In genomic region chr19:5572331-5573125, GRCm38 (mm10) we compare ENCODE assay signal across 9 mouse cellular contexts. TPM values are rescaled to one million over a fixed set of nuclear protein-coding genes. Genes with fewer than 3 reads are reported as not detected.
DNase-seq lines count a peak whose midpoint lies in the region; TF ChIP-seq lines count a peak whose summit lies in the region.
"Had no signal": no experiment of that assay in that cellular context is flagged by ENCODE, and none has a peak within 500 bp of the region (broad histone marks: within the 10 kb centered on the region; RNA-seq: fewer than 3 reads in every experiment).

No protein-coding gene starts in this region.

- TF ChIP-seq CTCF in spleen, adult 2 months (IDR thresholded peaks at IDR 0.05; ENCODE audit: extremely low read depth, insufficient read depth, insufficient read length, insufficient replicate concordance), result no peak
- TF ChIP-seq CTCF in cerebellum, adult 2 months (IDR thresholded peaks at IDR 0.05; ENCODE audit: borderline replicate concordance, insufficient read depth, low read depth, low read length), result no peak

- no peak overlapping the region for H3K4me3 ChIP-seq in spleen, adult 2 months (ENCODE audit: extremely low read depth, insufficient read depth, insufficient read length)
- H3K4me3 ChIP-seq in cerebellum, adult 2 months (replicated peaks; ENCODE audit: insufficient read depth, low read depth, low read length), result no peak overlapping the region
- H3K4me3 ChIP-seq: limb, embryonic 12.5 days had no signal

- peak overlapping the region; percentile 21 for H3K27ac ChIP-seq in spleen, adult 2 months (ENCODE audit: insufficient read depth, low read length)
- H3K27ac ChIP-seq in cerebellum, adult 2 months (ENCODE audit: insufficient read depth, low read length), result no peak overlapping the region
- H3K27ac ChIP-seq: limb, embryonic 12.5 days had no signal

- no peak for DNase-seq in spleen, adult 2 months (ENCODE audit: low read depth in 1 of 2, low spot score in 2 of 2)
- DNase-seq in spleen, adult 12 weeks (ENCODE audit: low spot score), result no peak
- peak; percentile 80 to 90 for DNase-seq in frontal cortex, adult 2 months (ENCODE audit: extremely low spot score in 1 of 2, low spot score in 1 of 2)
- peak; percentile 59 to 81 for DNase-seq in left cerebral cortex, postnatal 14 days (ENCODE audit: low spot score in 2 of 2)
- DNase-seq in natural killer cell, adult 2 months (ENCODE audit: low spot score in 2 of 2), result peak; percentile 36 to 57
- no peak for DNase-seq in gastrocnemius, postnatal 25 days
- DNase-seq in urinary bladder, adult 18-20 months (ENCODE audit: low spot score in 2 of 2), result no peak
- DNase-seq in cerebellum, adult 2 months, result no peak

- 52% methylated on average over 19 of the region's 19 CpGs for WGBS in spleen, adult 2 months
- 79% methylated on average over 19 of the region's 19 CpGs for WGBS in cerebellum, adult 2 months

- H3K36me3 ChIP-seq in spleen, adult 2 months (ENCODE audit: control insufficient read depth, insufficient read depth, low read length), result peaks cover 21% of the 10 kb centered on the region
- H3K36me3 ChIP-seq: limb, embryonic 12.5 days had no signal

- H3K27me3 ChIP-seq in spleen, adult 2 months (ENCODE audit: control insufficient read depth, insufficient read depth, low read length), result no peaks in the 10 kb centered on the region
- no peaks in the 10 kb centered on the region for H3K27me3 ChIP-seq in cerebellum, adult 2 months (ENCODE audit: control insufficient read depth, insufficient read depth, low read length)

- intact Hi-C loops in left cerebral cortex, postnatal 14 days (cut with DNase I), result no loop called here

- peaks cover 25% of the 10 kb centered on the region for H3K4me1 ChIP-seq in spleen, adult 2 months (ENCODE audit: control insufficient read depth, insufficient read depth, insufficient read length)
- H3K4me1 ChIP-seq in cerebellum, adult 2 months (ENCODE audit: control insufficient read depth, insufficient read depth, low read length), result peaks cover 8% of the 10 kb centered on the region; the same call in 1 of the 2 replicates

- no peak for TF ChIP-seq POLR2A in spleen, adult 2 months (IDR thresholded peaks at IDR 0.05; ENCODE audit: low read depth, low read length)
- no peak for TF ChIP-seq POLR2A in cerebellum, adult 2 months (IDR thresholded peaks at IDR 0.05; ENCODE audit: borderline replicate concordance, insufficient read depth, low read length)

RNA-seq across cellular contexts. Expression of gene Ap5b1, which starts 4.7 kb away (rescaled TPM):
- polyA plus RNA-seq in spleen, adult 2 months (2012; rRNA removed), result 18.6 and 25.0 TPM in 2 replicates
- polyA plus RNA-seq in frontal cortex, adult 2 months (2012; rRNA removed), result 2.5 and 2.8 TPM in 2 replicates
- total RNA-seq in left cerebral cortex, postnatal 14 days (2021), result 1 to 10 TPM; 7.4 to 8.2 TPM
- 1 to 10 TPM; 1.4 to 1.5 TPM for total RNA-seq in gastrocnemius, postnatal 25 days (2021)
- polyA plus RNA-seq in cerebellum, adult 2 months (2012; rRNA removed), result 5.1 and 5.6 TPM in 2 replicates

RNA-seq across cellular contexts. Expression of gene Ovol1, which starts 12.1 kb away (rescaled TPM):
- 0.05 TPM in 2 replicates for polyA plus RNA-seq in spleen, adult 2 months (2012; rRNA removed)
- polyA plus RNA-seq in frontal cortex, adult 2 months (2012; rRNA removed), result 0.04 TPM in 2 replicates
- total RNA-seq in left cerebral cortex, postnatal 14 days (2021), result not detected
- not detected for total RNA-seq in gastrocnemius, postnatal 25 days (2021)
- 0.05 TPM in 1 of 2 replicates, not detected in the other for polyA plus RNA-seq in cerebellum, adult 2 months (2012; rRNA removed)

RNA-seq across cellular contexts. Expression of gene Rnaseh2c, which starts 29.1 kb away (rescaled TPM):
- 47.8 and 74.6 TPM in 2 replicates for polyA plus RNA-seq in spleen, adult 2 months (2012; rRNA removed)
- polyA plus RNA-seq in frontal cortex, adult 2 months (2012; rRNA removed), result 50.2 and 56.5 TPM in 2 replicates
- total RNA-seq in left cerebral cortex, postnatal 14 days (2021), result 10 to 100 TPM; 83.1 to 98.5 TPM
- total RNA-seq in gastrocnemius, postnatal 25 days (2021), result 10 to 100 TPM; 45.2 to 47.1 TPM
- 79.1 and 83.5 TPM in 2 replicates for polyA plus RNA-seq in cerebellum, adult 2 months (2012; rRNA removed)

RNA-seq across cellular contexts. Expression of gene Kat5, which starts 37.5 kb away (rescaled TPM):
- 37.3 and 46.1 TPM in 2 replicates for polyA plus RNA-seq in spleen, adult 2 months (2012; rRNA removed)
- 109 and 111 TPM in 2 replicates for polyA plus RNA-seq in frontal cortex, adult 2 months (2012; rRNA removed)
- total RNA-seq in left cerebral cortex, postnatal 14 days (2021), result 10 to 100 TPM; 76.1 to 81.7 TPM
- total RNA-seq in gastrocnemius, postnatal 25 days (2021), result 10 to 100 TPM; 15.6 to 15.7 TPM
- 139 and 143 TPM in 2 replicates for polyA plus RNA-seq in cerebellum, adult 2 months (2012; rRNA removed)

Comparison
In these comparisons a context has a peak if more than half of its experiments do, and no peak if none do; other contexts are left out.
1. DNase-seq: peak in frontal cortex, adult 2 months (2 of 2), left cerebral cortex, postnatal 14 days (2 of 2) and natural killer cell, adult 2 months (2 of 2); none in spleen, adult 2 months (0 of 2), spleen, adult 12 weeks (single experiment), gastrocnemius, postnatal 25 days (single experiment), urinary bladder, adult 18-20 months (0 of 2) and cerebellum, adult 2 months (0 of 2).